Mouse (Mus musculus) spleen, adult 2 months (tissue): ENCODE data around the gene Cit. TPM values are rescaled to one million over a fixed set of nuclear protein-coding genes. Genes with fewer than 3 reads are reported as not detected.

ENCODE experiments used
- DNase-seq, 2 experiments: peaks; one replicate each; pipeline versions ENCODE4 v3.0.0 to v3.0.0-alpha.2; 2012 to 2021; ENCODE audit warnings: low spot score in 2 of 2, low read depth in 1 of 2
- H3K27ac ChIP-seq: fragments of 200-500 bp; 2 replicates; pipeline ENCODE4 v1.5.1; 2012; ENCODE audit warnings: low read length, inconsistent platforms; ENCODE audit not compliant: insufficient read depth
- H3K27me3 ChIP-seq: fragments of 200-500 bp; 2 replicates; pipeline ENCODE4 v1.6.1; 2012; ENCODE audit warnings: mild to moderate bottlenecking, moderate library complexity, low read length, inconsistent platforms; ENCODE audit not compliant: control insufficient read depth, insufficient read depth
- H3K36me3 ChIP-seq: fragments of 200-500 bp; 2 replicates; pipeline ENCODE4 v1.6.1; 2012; ENCODE audit warnings: mild to moderate bottlenecking, low read length, inconsistent platforms; ENCODE audit not compliant: control insufficient read depth, insufficient read depth
- H3K4me1 ChIP-seq: fragments of 200-500 bp; 2 replicates; pipeline ENCODE4 v1.6.1; 2011; ENCODE audit warnings: inconsistent platforms; ENCODE audit not compliant: control insufficient read depth, insufficient read depth, insufficient read length
- H3K4me3 ChIP-seq: fragments of 200-500 bp; 2 replicates; pipeline ENCODE4 v1.5.1; 2011; ENCODE audit warnings: mild to moderate bottlenecking, inconsistent platforms; ENCODE audit not compliant: insufficient read depth, insufficient read length; ENCODE audit errors: extremely low read depth
- CTCF ChIP-seq: fragments of 200-500 bp; IDR thresholded peaks from 2 replicates; pipeline ENCODE4 v1.5.1; 2011; ENCODE audit warnings: mild to moderate bottlenecking, inconsistent platforms; ENCODE audit not compliant: insufficient read depth, insufficient read length, insufficient replicate concordance; ENCODE audit errors: extremely low read depth
- POLR2A ChIP-seq: fragments of 200-500 bp; IDR thresholded peaks from 2 replicates; pipeline ENCODE4 v1.6.1; 2011; ENCODE audit warnings: low read depth, low read length, inconsistent platforms
- WGBS: fragments of 180-500 bp; shearing (Covaris S2); methylation state at CpG from one replicate; pipeline ENCODE4 v1.1.7; 2018; 5-methylcytosine and 5-hydroxymethylcytosine counted together
- polyA plus RNA-seq: library from polyadenylated mRNA; depleted of rRNA; stranded (reverse); fragments of >200 nt; gene quantifications from 2 replicates; pipeline ENCODE4 v1.2.3, GENCODE M21; 2012

Cit gene
- polyA plus RNA-seq, 1 experiment = 6.3 TPM

GRCm38 (mm10) chr5:115849263-115849829 lies 4.3 kb downstream of the Cit start:
- Histone ChIP-seq H3K36me3 (no peaks in the 10 kb centered on the region), H3K27me3 (no peaks in the 10 kb centered on the region), H3K27ac (no peak overlapping the region), H3K4me3 (no peak overlapping the region), H3K4me1 (no peaks in the 10 kb centered on the region)
- no peak for TF ChIP-seq CTCF
- no peak for TF ChIP-seq POLR2A
- no peak for DNase-seq
- WGBS = 96% methylated on average over 12 of the region's 12 CpGs

DNA sequence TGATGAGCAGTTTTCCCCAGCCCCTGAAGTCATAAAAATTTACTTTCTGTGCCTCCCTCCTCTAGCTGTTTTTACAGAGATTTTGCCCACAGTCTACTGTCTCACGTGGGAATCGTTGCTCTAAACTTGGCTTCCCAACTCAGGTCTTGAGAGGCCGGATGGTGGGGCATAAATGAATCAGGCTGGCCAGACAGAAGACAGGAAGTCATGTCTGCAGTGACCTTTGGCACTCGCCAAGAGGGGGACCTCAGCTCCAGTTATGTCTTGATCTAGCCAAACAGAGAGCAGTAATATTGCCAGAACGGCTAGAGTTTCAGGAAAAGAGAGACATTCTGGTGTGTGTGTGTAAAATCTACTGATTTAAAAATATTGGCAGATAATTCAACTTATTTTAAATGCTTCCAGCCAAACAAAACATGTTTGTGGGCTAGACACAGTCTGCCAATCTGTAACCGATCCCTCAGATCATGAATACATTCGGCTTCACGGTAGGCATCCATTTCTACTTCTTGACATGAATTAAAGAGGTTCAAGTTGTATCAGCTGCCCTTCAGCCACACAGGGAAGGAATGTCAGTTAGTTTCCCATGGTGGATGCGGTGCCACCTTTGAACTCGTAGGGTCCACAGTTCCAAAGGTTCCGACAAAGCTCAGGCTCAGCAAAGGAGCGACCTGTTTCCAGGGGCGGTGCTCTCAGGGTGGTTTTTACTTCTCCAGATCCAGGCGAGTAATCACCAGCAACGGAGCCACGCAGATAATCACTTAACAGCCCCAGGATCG lies 5.4 kb downstream of the Cit start:
- TF ChIP-seq POLR2A (no peak), CTCF (no peak)
- 93% methylated on average over 17 of the region's 17 CpGs for WGBS
- H3K36me3 ChIP-seq = no peaks in the 10 kb centered on the region
- no peaks in the 10 kb centered on the region for H3K4me1 ChIP-seq
- H3K27me3 ChIP-seq = no peaks in the 10 kb centered on the region
- DNase-seq = no peak
- H3K27ac ChIP-seq = no peak overlapping the region
- no peak overlapping the region for H3K4me3 ChIP-seq

GRCm38 (mm10) chr5:115851029-115851365 lies 5.9 kb downstream of the Cit start:
- Histone ChIP-seq H3K27me3 (no peaks in the 10 kb centered on the region), H3K4me3 (no peak overlapping the region), H3K4me1 (no peaks in the 10 kb centered on the region), H3K27ac (no peak overlapping the region), H3K36me3 (no peaks in the 10 kb centered on the region)
- WGBS = 96% methylated on average over 13 of the region's 13 CpGs
- TF ChIP-seq POLR2A = no peak
- DNase-seq = no peak

DNA sequence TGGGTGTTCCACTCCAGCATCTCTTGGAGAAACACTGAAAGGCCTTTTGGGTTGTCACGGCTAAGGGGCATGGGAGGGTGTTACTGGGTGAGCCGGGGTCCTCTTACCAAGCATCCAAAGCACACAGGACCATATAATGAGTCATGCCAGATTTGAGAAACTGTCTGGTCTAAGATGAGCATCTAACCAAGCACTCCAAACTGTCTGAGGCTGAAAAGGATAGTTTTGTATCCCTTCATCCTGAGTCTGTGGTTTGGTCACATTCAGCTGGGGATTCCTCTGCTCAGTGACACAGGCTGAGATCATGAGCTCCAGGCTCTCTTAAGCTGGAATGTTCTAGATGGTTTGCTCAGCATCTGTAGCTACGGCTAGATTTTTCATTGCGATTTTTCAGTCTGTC lies 7.4 kb downstream of the Cit start:
- 97% methylated on average over 4 of the region's 4 CpGs for WGBS
- Histone ChIP-seq H3K27me3 (no peaks in the 10 kb centered on the region), H3K4me1 (no peaks in the 10 kb centered on the region), H3K27ac (no peak overlapping the region), H3K4me3 (no peak overlapping the region), H3K36me3 (no peaks in the 10 kb centered on the region)
- no peak for TF ChIP-seq CTCF
- no peak for TF ChIP-seq POLR2A
- DNase-seq = no peak

DNA sequence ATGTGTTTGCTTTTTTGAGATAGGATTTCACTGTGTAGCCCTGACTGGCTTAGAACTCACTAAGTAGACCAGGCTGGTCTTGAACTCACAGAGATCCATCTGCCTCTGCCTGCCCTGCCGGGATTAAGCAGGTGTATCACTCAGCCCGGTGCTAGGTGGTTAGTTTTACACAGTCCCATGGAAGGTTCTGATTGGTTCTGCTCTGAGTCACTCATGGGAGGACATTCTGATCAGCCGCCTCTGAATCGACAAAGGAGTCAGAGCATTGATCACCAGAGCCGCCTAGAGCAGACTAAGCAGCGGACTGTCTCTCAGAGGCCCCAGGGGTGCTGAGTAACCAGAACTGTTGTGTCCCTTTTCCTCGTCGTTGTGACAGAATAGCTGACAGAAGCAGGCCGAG lies 8.6 kb downstream of the Cit start:
- WGBS = 97% methylated on average over 9 of the region's 9 CpGs
- H3K36me3 ChIP-seq = no peaks in the 10 kb centered on the region
- DNase-seq = no peak
- no peaks in the 10 kb centered on the region for H3K27me3 ChIP-seq
- H3K4me1 ChIP-seq = no peaks in the 10 kb centered on the region
- H3K27ac ChIP-seq = no peak overlapping the region
- H3K4me3 ChIP-seq = no peak overlapping the region
- TF ChIP-seq POLR2A (no peak), CTCF (no peak)

DNA sequence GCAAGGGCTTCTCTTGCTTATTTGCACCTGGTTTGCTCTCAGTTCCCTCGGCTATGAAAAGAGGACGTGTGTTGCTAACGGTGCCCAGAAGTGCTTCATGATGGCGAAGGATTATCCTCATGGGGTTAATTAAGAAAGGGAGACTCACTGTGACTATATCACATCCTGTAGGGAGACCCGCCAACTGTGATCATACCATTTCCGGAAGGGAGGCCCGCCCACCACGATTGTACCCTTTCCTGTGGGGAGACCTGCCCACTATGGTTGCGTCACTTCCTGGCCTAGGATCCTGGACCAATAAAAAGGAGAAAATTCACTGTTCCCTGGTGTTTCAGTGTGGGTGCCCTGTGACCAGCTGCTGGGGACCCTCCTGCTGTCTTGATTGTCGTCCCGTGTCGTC lies 9.3 kb downstream of the Cit start:
- no peak for DNase-seq
- H3K4me3 ChIP-seq = no peak overlapping the region
- no peak for TF ChIP-seq POLR2A
- no peak for TF ChIP-seq CTCF
- no peak overlapping the region for H3K27ac ChIP-seq
- H3K36me3 ChIP-seq = no peaks in the 10 kb centered on the region
- H3K27me3 ChIP-seq = no peaks in the 10 kb centered on the region
- 78% methylated on average over 12 of the region's 12 CpGs for WGBS
- no peaks in the 10 kb centered on the region for H3K4me1 ChIP-seq

DNA sequence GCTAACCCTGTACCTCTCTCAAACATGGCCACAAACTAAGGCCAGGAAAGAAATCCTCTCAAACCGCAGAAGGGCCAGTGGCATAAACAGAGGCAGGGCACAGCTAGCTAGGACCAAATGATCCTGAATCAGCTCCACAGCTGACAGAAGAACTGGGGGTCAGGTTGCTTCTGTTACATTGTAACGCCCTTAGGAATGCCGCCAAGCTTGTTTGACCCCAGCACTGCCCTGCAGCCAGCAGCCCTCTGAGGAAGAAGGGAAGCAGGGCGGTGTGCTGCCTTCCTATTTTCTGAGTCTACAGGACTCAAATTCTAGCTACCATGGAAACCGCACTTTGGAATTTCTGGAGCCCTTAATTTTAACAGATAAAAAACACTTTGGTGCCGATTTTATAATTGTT lies 13.6 kb downstream of the Cit start:
- H3K36me3 ChIP-seq = no peaks in the 10 kb centered on the region
- no peak overlapping the region for H3K4me3 ChIP-seq
- DNase-seq = no peak
- no peaks in the 10 kb centered on the region for H3K27me3 ChIP-seq
- 87% methylated on average over 6 of the region's 6 CpGs for WGBS
- no peak for TF ChIP-seq POLR2A
- TF ChIP-seq CTCF = no peak
- no peak overlapping the region for H3K27ac ChIP-seq
- H3K4me1 ChIP-seq = no peaks in the 10 kb centered on the region
